Mouse (Mus musculus) stomach, postnatal 0 days (tissue): ENCODE results near the gene Tubg1.
"Not testable (repeated sequence)": the region's sequence is repeated elsewhere in the genome, so short reads cannot be mapped to it uniquely, and the experiment has no call there.

ENCODE experiments used
- CTCF ChIP-seq: IDR thresholded peaks from 2 replicates; pipeline ENCODE4 v1.5.1; 2016; ENCODE audit warnings: antibody characterized with exemption, low read depth, mild to moderate bottlenecking, moderate library complexity
- EP300 ChIP-seq: optimal IDR thresholded peaks from 2 replicates; pipeline ENCODE3; 2016; ENCODE audit warnings: antibody characterized with exemption

- not testable (repeated sequence) for TF ChIP-seq CTCF, EP300
These were observed 5.3 kb downstream of the Tubg1 start for GRCm38 (mm10) chr11:101125008-101125407.
